Mouse (Mus musculus) E14TG2a.4 (cell line): ENCODE data around the gene Cyfip2.

Experiments
- CTCF ChIP-seq: conservative IDR thresholded peaks from 2 replicates; pipeline ENCODE4 v1.5.1; 2014; ENCODE audit warnings: low read length
- NANOG ChIP-seq: IDR thresholded peaks from 2 replicates; pipeline ENCODE4 v1.6.1; 2014; ENCODE audit warnings: borderline replicate concordance, low read length, mixed read lengths
- POU5F1 ChIP-seq: IDR thresholded peaks from 2 replicates; pipeline ENCODE4 v1.6.1; 2014; ENCODE audit warnings: low read length, borderline replicate concordance

- TF ChIP-seq CTCF (no peak), POU5F1 (no peak), NANOG (no peak)
Observed at GRCm38 (mm10) chr11:46225345-46225744, 87.3 kb downstream of the Cyfip2 start.
